Mouse (Mus musculus) midbrain, embryonic 14.5 days (tissue): ENCODE data around the gene Akap14. TPM values are rescaled to one million over a fixed set of nuclear protein-coding genes. Genes with fewer than 3 reads are reported as not detected.
"Not testable (repeated sequence)": the region's sequence is repeated elsewhere in the genome, so short reads cannot be mapped to it uniquely, and the experiment has no call there.

Source experiments
- ATAC-seq: fragments of 200-750 bp; cut with Nextera tagmentation; 2 replicates; pipeline ENCODE4 v1.8.0; 2017; ENCODE audit warnings: moderate number of reproducible peaks, moderate library complexity; ENCODE audit not compliant: low FRiP score, low TSS enrichment
- DNase-seq: peaks from one replicate; pipeline ENCODE4 v3.0.0-alpha.2; 2015
- H3K27ac ChIP-seq: fragments of 300-500 bp; sonication (generic); replicated peaks from 2 replicates; pipeline ENCODE4 v1.5.1; 2014; ENCODE audit warnings: mild to moderate bottlenecking, low read depth, low read length, moderate library complexity
- H3K27me3 ChIP-seq: fragments of 300-500 bp; sonication (generic); 2 replicates; pipeline ENCODE4 v1.6.1; 2014; ENCODE audit warnings: low read length, control low read depth, mixed read lengths; ENCODE audit not compliant: control insufficient read depth, insufficient read depth
- H3K36me3 ChIP-seq: fragments of 300-500 bp; sonication (generic); 2 replicates; pipeline ENCODE4 v1.6.1; 2014; ENCODE audit warnings: low read length, control low read depth; ENCODE audit not compliant: control insufficient read depth, insufficient read depth
- H3K4me1 ChIP-seq: fragments of 300-500 bp; sonication (generic); 2 replicates; pipeline ENCODE4 v1.6.1; 2014; ENCODE audit warnings: mild to moderate bottlenecking, antibody characterized with exemption, low read length, control low read depth; ENCODE audit not compliant: control insufficient read depth, insufficient read depth
- H3K4me2 ChIP-seq: fragments of 300-500 bp; sonication (generic); 2 replicates; pipeline ENCODE4 v1.6.1; 2014; ENCODE audit warnings: mild to moderate bottlenecking, low read length, moderate library complexity
- H3K4me3 ChIP-seq: fragments of 300-500 bp; sonication (generic); replicated peaks from 2 replicates; pipeline ENCODE4 v1.5.1; 2014; ENCODE audit warnings: low read depth, low read length
- H3K9ac ChIP-seq: fragments of 300-500 bp; sonication (generic); replicated peaks from 2 replicates; pipeline ENCODE4 v1.6.1; 2014; ENCODE audit warnings: mild to moderate bottlenecking, low read length, moderate library complexity
- H3K9me3 ChIP-seq: fragments of 300-500 bp; sonication (generic); 2 replicates; pipeline ENCODE4 v1.6.1; 2016; ENCODE audit warnings: low read length, control low read depth, mixed read lengths; ENCODE audit not compliant: control insufficient read depth
- WGBS: fragments of 180-500 bp; shearing (Covaris S2); extraction: QIAGEN DNeasy Blood & Tissue Kit; methylation state at CpG from one replicate; pipeline ENCODE4 v1.1.7; 2014; 5-methylcytosine and 5-hydroxymethylcytosine counted together
- polyA plus RNA-seq: library from polyadenylated mRNA; unstranded; fragments of >200 nt; fragmentation: Nextera tagmentation; extraction: Ambion mirVana; gene quantifications from 2 replicates; pipeline ENCODE4 v1.2.1, GENCODE M21; 2014

Gene Akap14
- 0.22 and 0.63 TPM in 2 replicates for polyA plus RNA-seq

DNA sequence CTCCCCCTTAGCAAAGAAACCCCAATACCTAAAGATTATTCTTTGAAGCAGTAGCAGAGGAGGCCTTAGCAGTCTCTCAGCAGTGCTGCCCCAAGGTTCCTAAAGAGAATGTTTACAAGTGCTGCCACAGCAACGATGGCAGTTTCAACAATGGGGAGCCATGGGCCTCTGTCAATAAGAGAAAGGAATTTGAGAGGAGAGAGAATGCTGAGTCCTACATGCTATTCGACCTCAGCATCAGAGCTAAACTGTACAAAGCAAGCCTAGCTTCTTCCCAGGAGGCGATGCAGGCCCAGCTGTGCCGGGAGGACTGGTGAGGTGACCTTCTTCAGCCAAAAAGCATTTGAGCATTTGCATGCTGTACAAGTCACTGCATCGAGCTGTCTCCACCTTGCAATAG lies at the start of gene Akap14:
Gene Akap14 (minus strand): TSS at position 101 of the 400 bp plus-strand sequence.
- no peaks in the 10 kb centered on the region for H3K27me3 ChIP-seq
- no peak within 1 kb of the TSS for H3K4me3 ChIP-seq
- ATAC-seq, result no peak
- H3K4me2 ChIP-seq, result no peak within 1 kb of the TSS
- WGBS, result 44% methylated on average over 5 of the region's 5 CpGs
- no peak for DNase-seq
- H3K27ac ChIP-seq, result no peak within 1 kb of the TSS
- H3K36me3 ChIP-seq, result no peaks in the 10 kb centered on the region
- H3K9me3 ChIP-seq, result no peaks in the 10 kb centered on the region
- no peak within 1 kb of the TSS for H3K9ac ChIP-seq
- H3K4me1 ChIP-seq, result no peaks in the 10 kb centered on the region

DNA sequence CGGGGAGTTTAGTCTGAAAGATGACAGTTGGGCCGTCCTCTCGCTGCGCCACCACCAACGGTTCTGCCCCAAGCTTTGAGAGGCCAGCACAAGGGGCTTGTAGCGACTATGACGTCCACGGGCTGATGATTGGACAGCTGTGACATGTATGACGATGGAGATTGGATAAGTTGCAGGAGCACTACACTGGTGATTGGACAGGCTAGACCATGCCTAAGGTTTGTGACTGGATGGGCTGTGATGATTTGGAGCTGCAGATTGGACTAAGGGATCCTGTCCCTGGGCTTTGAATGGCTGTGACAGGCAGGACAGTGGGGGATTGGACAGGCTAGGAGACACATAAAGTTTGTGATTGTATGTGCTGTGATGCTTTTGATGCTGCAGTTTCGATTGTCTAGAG lies 42.3 kb upstream of the Akap14 start, which contains the start of gene Gm9:
Gene Gm9 (minus strand): TSS at position 101 of the 400 bp plus-strand sequence.
- 90% methylated on average over 10 of the region's 10 CpGs for WGBS
- Histone ChIP-seq H3K9me3 (no peaks in the 10 kb centered on the region), H3K4me3 (no peak within 1 kb of the TSS), H3K4me2 (no peak within 1 kb of the TSS), H3K9ac (no peak within 1 kb of the TSS), H3K36me3 (no peaks in the 10 kb centered on the region), H3K27ac (no peak within 1 kb of the TSS), H3K4me1 (no peaks in the 10 kb centered on the region), H3K27me3 (no peaks in the 10 kb centered on the region)
- DNase-seq (no peak), ATAC-seq (no peak)

DNA sequence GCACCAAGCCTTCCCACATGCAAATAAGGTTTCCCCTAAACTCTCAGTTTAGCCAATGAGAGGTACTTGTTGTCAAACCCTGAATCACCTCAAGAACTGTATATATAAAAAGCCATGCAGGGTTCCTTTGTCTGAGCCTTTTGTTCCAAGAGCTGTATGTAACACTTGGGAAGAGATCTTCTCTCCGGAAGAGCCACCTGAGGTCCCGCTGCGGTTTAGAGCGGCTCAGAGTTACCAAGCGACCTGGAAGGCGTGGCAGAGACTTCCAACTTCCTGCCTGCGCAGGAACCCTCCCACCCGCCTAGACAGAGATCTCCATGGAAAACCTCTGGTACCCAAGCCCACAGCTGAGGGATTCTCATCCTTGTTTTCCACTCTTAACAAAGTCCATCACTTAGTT lies 30.0 kb upstream of the Akap14 start:
- H3K4me1 ChIP-seq, result no peaks in the 10 kb centered on the region
- no peak overlapping the region for H3K9ac ChIP-seq
- H3K4me3 ChIP-seq, result no peak overlapping the region
- H3K9me3 ChIP-seq, result no peaks in the 10 kb centered on the region
- no peak overlapping the region for H3K27ac ChIP-seq
- no peaks in the 10 kb centered on the region for H3K27me3 ChIP-seq
- ATAC-seq, result no peak
- H3K36me3 ChIP-seq, result no peaks in the 10 kb centered on the region
- no peak overlapping the region for H3K4me2 ChIP-seq
- no peak for DNase-seq
- 56% methylated on average over 8 of the region's 8 CpGs for WGBS

DNA sequence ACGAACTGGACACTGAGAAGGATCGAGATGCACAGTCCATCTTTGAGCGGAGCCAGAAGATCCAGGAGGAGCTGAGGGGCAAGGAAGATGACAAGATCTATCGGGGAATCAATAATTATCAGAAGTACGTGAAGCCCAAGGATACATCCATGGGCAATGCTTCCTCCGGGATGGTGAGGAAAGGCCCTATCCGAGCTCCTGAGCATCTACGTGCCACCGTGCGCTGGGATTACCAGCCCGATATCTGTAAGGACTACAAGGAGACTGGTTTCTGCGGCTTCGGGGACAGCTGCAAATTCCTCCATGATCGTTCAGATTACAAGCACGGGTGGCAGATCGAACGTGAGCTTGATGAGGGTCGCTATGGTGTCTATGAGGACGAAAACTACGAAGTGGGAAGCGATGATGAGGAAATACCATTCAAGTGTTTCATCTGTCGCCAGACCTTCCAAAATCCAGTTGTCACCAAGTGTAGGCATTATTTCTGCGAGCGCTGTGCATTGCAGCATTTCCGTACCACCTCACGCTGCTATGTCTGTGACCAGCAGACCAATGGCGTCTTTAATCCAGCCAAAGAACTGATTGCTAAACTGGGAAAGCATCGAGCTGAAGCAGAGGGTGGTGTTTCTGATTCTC lies 23.2 kb upstream of the Akap14 start:
- Histone ChIP-seq H3K4me1 (0 out of 2 replicates have a peak, but pooled peaks cover 3% of the 10 kb centered on the region), H3K4me3 (peak overlapping the region; percentile 51), H3K9ac (peak overlapping the region; percentile 60), H3K27ac (peak overlapping the region; percentile 75), H3K9me3 (no peaks in the 10 kb centered on the region), H3K4me2 (peak overlapping the region; percentile 58), H3K27me3 (no peaks in the 10 kb centered on the region), H3K36me3 (0 out of 2 replicates have a peak, but pooled peaks cover 2% of the 10 kb centered on the region)
- 32% methylated on average over 28 of the region's 28 CpGs for WGBS
- peak; percentile 19 for ATAC-seq
- DNase-seq, result peak; percentile 41

DNA sequence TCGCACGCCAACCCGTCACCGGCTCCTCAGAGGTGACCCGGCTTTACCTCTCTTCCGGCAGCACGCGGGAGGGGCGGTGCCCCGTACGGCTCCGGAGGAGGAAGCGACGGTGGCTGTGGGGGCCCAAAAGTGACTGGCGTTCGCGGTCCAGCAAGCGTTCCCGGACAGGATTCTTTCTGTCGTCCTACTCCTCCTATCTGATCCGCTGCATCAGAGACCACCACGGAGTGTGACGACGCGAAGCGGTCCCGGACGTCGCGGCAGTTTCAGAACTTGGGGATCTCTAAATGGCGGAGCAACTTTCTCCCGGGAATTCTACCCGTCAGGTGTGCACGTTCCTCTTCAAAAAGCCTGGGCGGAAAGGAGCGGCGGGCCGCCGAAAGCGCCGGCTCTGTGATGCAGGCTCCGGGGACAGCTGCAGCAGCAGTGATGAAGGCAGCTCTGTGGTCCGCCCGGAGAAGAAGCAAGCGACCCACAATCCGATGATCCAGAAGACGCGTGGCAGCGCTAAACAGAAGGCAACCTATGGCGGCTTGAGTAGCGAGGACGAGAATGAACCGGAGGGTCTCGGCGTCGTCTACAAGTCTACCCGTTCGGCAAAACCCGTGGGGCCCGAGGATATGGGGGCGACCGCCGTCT lies 22.6 kb upstream of the Akap14 start, which contains the start of the genes Ndufa1 and Rnf113a1:
Gene Ndufa1 (minus strand): TSS at position 59 of the 639 bp plus-strand sequence.
Gene Rnf113a1 (plus strand): TSS at position 141 of the 639 bp plus-strand sequence.
- 23% methylated on average over 61 of the region's 63 CpGs for WGBS
- Histone ChIP-seq H3K9ac (peak within 1 kb of the TSS; percentile 60), H3K9me3 (no peaks in the 10 kb centered on the region), H3K4me1 (0 out of 2 replicates have a peak, but pooled peaks cover 3% of the 10 kb centered on the region), H3K36me3 (0 out of 2 replicates have a peak, but pooled peaks cover 3% of the 10 kb centered on the region), H3K27me3 (no peaks in the 10 kb centered on the region), H3K27ac (peak within 1 kb of the TSS; percentile 75), H3K4me2 (peak within 1 kb of the TSS; percentile 58), H3K4me3 (peak within 1 kb of the TSS; percentile 51)
- DNase-seq, result peak; percentile 89
- ATAC-seq, result peak; percentile 92

DNA sequence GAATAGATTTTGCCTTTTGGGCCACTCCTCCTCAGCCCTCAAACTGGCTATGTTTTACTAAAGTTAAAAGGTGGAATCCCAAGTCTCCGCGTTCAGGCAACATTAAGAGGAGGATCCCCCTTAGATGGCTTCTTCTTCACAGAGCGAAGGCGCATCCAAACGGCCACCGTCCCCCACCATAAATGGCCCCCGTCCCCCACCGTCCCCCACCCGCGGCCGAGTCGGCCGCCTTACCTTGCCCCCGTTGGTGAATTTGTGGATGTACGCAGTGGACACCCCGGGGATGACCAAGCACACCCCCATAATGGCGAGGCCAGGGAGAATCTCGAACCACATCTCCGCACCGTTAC lies 22.1 kb upstream of the Akap14 start:
- ATAC-seq (no peak), DNase-seq (no peak)
- Histone ChIP-seq H3K27me3 (no peaks in the 10 kb centered on the region), H3K9me3 (no peaks in the 10 kb centered on the region), H3K9ac (peak overlapping the region; percentile 60; the same call in 1 of the 2 replicates), H3K4me3 (peak overlapping the region; percentile 51), H3K27ac (peak overlapping the region; percentile 41), H3K4me2 (peak overlapping the region; percentile 58), H3K4me1 (0 out of 2 replicates have a peak, but pooled peaks cover 3% of the 10 kb centered on the region), H3K36me3 (0 out of 2 replicates have a peak, but pooled peaks cover 3% of the 10 kb centered on the region)
- 21% methylated on average over 20 of the region's 20 CpGs for WGBS

DNA sequence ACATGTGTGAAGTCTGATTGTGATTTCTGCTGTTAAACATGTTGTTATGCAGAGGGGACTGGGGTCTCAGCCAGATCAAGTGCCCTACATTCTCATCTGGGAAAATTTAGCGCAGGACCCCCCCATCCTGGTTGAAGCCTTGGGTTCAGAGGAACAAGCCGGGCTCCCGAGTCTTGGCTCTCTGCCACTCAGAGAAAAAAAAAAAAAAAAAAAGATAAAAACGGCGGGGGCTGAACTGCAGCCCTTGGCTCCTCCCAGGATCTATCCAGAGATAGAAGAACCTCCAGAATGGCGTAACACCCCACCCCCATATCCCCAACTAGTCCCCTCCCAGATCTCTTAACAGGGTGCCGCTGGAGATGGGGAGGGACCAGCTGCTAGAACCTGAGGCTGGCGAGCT lies 15.8 kb upstream of the Akap14 start:
- not testable (repeated sequence) for H3K27me3 ChIP-seq, H3K27ac ChIP-seq

DNA sequence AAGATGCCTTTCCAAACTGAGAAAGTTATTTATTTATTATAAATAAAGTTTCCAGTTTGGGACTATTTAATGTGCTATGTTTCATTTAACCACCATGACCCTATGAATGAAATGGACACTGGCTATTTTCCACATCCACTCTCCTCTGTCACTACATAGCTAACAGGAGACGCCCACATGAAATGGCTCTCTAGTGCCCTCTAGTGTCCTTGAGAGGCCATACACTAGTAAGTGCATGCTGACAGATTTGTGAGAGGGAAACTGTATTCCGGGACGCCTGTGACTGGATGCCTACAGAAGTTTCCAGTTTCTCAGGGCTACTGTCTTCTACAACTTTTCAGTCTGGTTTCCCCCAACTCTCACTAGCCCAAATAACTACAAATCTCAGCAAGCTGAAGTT lies 1.6 kb downstream of the Akap14 start:
- H3K9ac ChIP-seq, result no peak overlapping the region
- no peak for ATAC-seq
- H3K27ac ChIP-seq, result no peak overlapping the region
- no peaks in the 10 kb centered on the region for H3K36me3 ChIP-seq
- H3K4me1 ChIP-seq, result no peaks in the 10 kb centered on the region
- peak; percentile 69 for DNase-seq
- no peaks in the 10 kb centered on the region for H3K9me3 ChIP-seq
- H3K4me2 ChIP-seq, result no peak overlapping the region
- H3K27me3 ChIP-seq, result no peaks in the 10 kb centered on the region
- 41% methylated on average over 3 of the region's 3 CpGs for WGBS
- no peak overlapping the region for H3K4me3 ChIP-seq

More for the DNA sequence above, 15.8 kb upstream of the Akap14 start:
- not testable (repeated sequence) for H3K36me3 ChIP-seq, H3K4me3 ChIP-seq, ATAC-seq, H3K4me1 ChIP-seq, DNase-seq, H3K9ac ChIP-seq, H3K4me2 ChIP-seq, H3K9me3 ChIP-seq
- WGBS, result 70% methylated on average over 6 of the region's 8 CpGs
